Mouse (Mus musculus) T-helper 1 cell (primary cell): ENCODE measurements around the gene Brms1.

Experiments
- in situ Hi-C: fragments of 300-600 bp; cut with MboI, MseI; formaldehyde crosslinking; loops from one replicate; pipeline ENCODE4 v1.15.1; 2025; ENCODE audit warnings: high pct_unique_total_duplicates

Brms1 gene

GRCm38 (mm10) chr19:5092083-5092482 lies 50.9 kb downstream of the Brms1 start:
- in situ Hi-C loops: no loop called here

- in situ Hi-C loops: no loop called here
These were observed 52.5 kb downstream of the Brms1 start for GRCm38 (mm10) chr19:5093481-5094242.

GRCm38 (mm10) chr19:5094243-5094632 lies 53.1 kb downstream of the Brms1 start:
- in situ Hi-C loops: no loop called here

DNA sequence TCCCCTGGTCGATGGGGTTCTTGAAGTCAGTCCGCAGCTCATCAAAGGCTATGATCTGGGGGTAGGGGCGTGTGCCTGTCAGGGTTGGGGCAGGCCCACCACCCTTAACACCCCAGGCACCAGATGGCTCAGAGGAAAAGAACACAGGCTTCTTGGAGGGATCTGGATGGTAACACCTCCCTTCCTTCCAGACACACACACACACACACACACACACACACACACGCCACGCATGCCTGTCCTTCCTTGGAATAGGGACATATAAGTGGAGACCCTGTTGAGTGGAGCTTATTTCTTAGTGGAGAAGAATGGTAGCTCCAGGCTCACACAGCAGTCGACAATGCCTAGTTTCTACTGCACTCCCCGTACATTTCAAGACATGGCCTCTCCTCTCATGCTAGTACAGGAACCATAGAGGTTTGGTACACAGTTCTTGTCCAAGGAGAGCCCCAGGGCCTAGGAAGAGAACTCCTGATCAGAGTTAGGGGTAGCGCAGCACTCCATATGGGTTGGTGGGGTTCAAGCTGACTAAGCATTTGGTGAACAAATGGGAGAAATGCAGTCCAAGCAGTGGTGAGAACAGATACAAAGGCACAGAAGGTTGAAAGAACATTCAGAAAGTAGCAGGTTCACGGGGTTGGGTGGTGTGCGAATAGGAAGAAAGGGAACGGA lies 53.7 kb downstream of the Brms1 start:
- in situ Hi-C loops: no loop called here

DNA sequence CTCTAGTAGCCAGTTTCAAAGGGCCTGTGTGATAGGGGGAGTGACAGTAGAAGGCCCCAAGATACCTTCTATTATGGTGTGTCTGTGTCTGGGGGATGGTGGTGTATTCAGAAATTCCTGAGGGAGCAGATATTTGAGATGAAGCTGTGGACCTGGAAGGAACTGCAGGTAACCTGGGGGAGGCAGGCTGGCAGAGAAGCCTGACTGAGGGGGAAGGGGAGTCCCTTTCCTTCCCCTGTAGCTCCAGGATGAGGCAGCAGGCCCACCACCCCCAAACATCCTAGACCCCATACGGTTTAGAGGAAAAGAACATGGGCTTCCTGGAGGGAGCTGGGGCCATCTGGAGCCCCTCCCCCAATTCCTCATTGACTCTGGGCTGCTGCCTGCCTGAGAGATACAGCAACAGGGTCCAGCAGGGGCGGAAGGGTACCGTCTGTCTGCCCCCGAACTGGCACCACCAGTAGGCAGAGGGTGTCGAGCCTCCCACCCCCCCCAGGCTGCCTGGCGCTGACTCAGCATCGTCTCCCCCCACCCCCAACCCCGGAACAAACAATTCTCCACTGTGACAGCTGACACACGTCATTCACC lies 54.8 kb downstream of the Brms1 start:
- in situ Hi-C loops: no loop called here

DNA sequence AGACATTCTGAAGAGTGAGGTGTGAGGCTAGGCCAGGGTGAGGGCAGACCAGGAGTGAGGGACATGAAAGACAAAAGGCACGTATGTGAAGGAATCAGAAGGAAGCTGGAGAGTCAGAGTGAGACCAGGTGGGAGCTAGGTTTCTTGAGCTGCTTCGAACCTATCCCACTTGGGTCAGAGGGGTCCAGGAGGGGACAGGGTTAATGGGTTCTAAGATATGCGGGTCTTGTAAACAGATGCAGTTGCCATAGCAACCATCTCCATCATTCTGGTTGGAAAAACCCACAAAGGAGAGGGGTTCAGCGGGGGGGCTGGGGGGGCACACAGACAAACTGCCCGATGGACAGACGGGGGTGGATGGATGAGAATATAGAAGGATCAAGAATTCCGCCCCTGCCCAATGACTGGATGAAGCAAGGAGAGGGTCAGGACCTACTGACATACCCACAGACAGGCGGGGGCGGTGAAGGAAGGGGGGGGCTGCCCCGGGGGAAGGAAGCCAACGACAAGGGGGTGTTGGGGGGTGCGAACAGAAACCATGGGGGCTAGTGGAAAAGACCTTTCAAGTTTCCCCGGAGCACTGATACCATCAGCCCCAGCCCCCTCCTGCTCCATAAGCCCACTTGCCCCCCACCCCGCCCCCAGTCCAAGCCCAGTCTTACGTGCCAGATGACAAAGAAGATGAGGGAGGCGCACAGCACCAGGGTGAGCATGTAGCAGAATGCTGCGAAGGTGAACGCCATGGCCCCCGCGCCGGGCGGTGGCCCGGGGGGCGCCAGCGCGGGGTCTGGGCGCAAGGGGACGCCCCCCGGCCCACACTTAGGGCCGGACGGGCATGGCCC lies 56.6 kb downstream of the Brms1 start:
- in situ Hi-C loops: no loop called here

DNA sequence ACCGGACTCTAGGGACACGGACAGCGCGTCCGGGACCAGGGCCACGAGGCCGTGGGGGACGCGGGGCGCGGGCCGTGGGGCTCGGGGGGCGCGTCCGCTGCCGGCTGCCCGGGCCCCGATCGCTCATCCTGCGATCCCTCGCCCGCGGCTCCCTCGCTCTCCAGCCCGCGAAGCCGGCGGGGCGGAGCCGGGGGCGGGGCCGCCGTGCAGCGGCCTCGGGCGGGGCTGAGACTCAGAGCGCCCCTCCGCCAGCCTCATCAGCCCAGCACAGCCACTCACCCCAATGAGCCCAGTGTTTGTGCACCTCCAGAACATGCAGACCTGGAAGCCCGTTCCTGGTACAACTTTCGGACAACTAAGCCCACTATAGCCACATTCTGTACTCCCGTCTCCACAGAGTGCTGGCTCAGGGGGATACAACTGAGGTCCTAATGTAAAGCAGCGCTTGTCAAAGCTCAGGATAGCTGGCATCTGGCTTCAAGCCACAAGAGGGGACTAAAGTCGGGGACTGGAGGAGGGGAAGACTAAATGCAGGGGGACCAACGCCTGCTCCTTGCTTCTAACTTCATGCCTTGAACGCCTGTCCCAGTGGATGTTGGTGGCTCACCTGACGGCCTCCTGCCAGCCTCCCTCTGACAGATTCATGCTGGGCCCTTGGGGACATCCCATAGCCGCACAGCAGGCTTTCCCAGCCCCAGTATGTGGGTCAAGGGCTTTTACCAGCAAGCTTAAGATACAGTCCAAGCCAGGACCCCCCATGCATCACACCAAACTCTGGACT lies 57.4 kb downstream of the Brms1 start, which contains the start of gene Cnih2:
TSS of gene Cnih2 (minus strand) at position 159 of the 781 bp plus-strand sequence.
- in situ Hi-C loops: no loop called here
